Comparison of ENCODE assay signal across 18 mouse cellular contexts in genomic region chr9:96261101-96261500, GRCm38 (mm10).
A peak's percentile ranks its signal among the peaks of the same experiment; 100 is the strongest.
DNase-seq lines count a peak whose midpoint lies in the region; ATAC-seq lines count a peak whose summit lies in the region.
"Had no signal": no experiment of that assay in that cellular context is flagged by ENCODE, and none has a peak within 500 bp of the region (broad histone marks: within the 10 kb centered on the region; RNA-seq: fewer than 3 reads in every experiment).

No protein-coding gene starts in this region.

- peak overlapping the region; percentile 85 for H3K27ac ChIP-seq in midbrain, embryonic 10.5 days (replicated peaks)
- H3K27ac ChIP-seq in midbrain, embryonic 16.5 days (ENCODE audit: low read length): no peak overlapping the region
- H3K27ac ChIP-seq in hindbrain, embryonic 14.5 days: no peak overlapping the region
- no peak overlapping the region for H3K27ac ChIP-seq in midbrain, embryonic 13.5 days
- H3K27ac ChIP-seq: stomach, postnatal 0 days had no signal

- no peak overlapping the region for H3K4me2 ChIP-seq in midbrain, embryonic 16.5 days (ENCODE audit: low read length)
- peak overlapping the region; percentile 31 for H3K4me2 ChIP-seq in hindbrain, embryonic 14.5 days (replicated peaks)
- peak overlapping the region; percentile 48 for H3K4me2 ChIP-seq in midbrain, embryonic 13.5 days (replicated peaks)
- H3K4me2 ChIP-seq: lung, embryonic 14.5 days had no signal

- H3K4me1 ChIP-seq in erythroblast, embryonic 14.5 days (ENCODE audit: control insufficient read depth): peaks cover 62% of the 10 kb centered on the region
- H3K4me1 ChIP-seq in midbrain, embryonic 10.5 days: peaks cover 21% of the 10 kb centered on the region
- H3K4me1 ChIP-seq in midbrain, embryonic 16.5 days (ENCODE audit: control insufficient read depth, insufficient read depth, low read length): peaks cover 8% of the 10 kb centered on the region
- H3K4me1 ChIP-seq in hindbrain, embryonic 14.5 days (replicated peaks; ENCODE audit: control insufficient read depth, insufficient read depth, low read length): 0 out of 2 replicates have a peak, but pooled peaks cover 4% of the 10 kb centered on the region
- H3K4me1 ChIP-seq in midbrain, embryonic 13.5 days (replicated peaks): peaks cover 22% of the 10 kb centered on the region

- DNase-seq in midbrain, embryonic 10.5 days (ENCODE audit: low spot score): no peak
- DNase-seq in hindbrain, embryonic 14.5 days (ENCODE audit: low spot score): no peak
- DNase-seq in gastrocnemius, postnatal 4 days (ENCODE audit: low spot score in 2 of 2): no peak
- DNase-seq: adrenal gland, adult 8-10 months; cerebellum, adult 9-11 months; gastrocnemius, postnatal 36 days; kidney, postnatal 36 days; layer of hippocampus, postnatal 36 days; left cerebral cortex, postnatal 4 days; lung, embryonic 14.5 days; retina, postnatal 1 day had no signal

- no peaks in the 10 kb centered on the region for H3K9me3 ChIP-seq in erythroblast, embryonic 14.5 days (ENCODE audit: control insufficient read depth, low read length)
- no peaks in the 10 kb centered on the region for H3K9me3 ChIP-seq in midbrain, embryonic 10.5 days (replicated peaks)
- no peaks in the 10 kb centered on the region for H3K9me3 ChIP-seq in midbrain, embryonic 16.5 days (replicated peaks; ENCODE audit: control insufficient read depth, low read length, poor library complexity, severe bottlenecking)
- H3K9me3 ChIP-seq in hindbrain, embryonic 14.5 days (ENCODE audit: control insufficient read depth, low read length): no peaks in the 10 kb centered on the region
- no peaks in the 10 kb centered on the region for H3K9me3 ChIP-seq in midbrain, embryonic 13.5 days

- H3K36me3 ChIP-seq in erythroblast, embryonic 14.5 days (ENCODE audit: control insufficient read depth): peaks cover 59% of the 10 kb centered on the region
- peaks cover 14% of the 10 kb centered on the region for H3K36me3 ChIP-seq in midbrain, embryonic 10.5 days
- H3K36me3 ChIP-seq in midbrain, embryonic 16.5 days (ENCODE audit: control insufficient read depth, insufficient read depth, low read length): no peaks in the 10 kb centered on the region
- H3K36me3 ChIP-seq in hindbrain, embryonic 14.5 days (replicated peaks; ENCODE audit: control insufficient read depth, insufficient read depth): no peaks in the 10 kb centered on the region
- no peaks in the 10 kb centered on the region for H3K36me3 ChIP-seq in midbrain, embryonic 13.5 days

- 75% methylated on average over 4 of the region's 4 CpGs for WGBS in midbrain, embryonic 10.5 days
- WGBS in midbrain, embryonic 16.5 days: 62% methylated on average over 4 of the region's 4 CpGs
- 60% methylated on average over 4 of the region's 4 CpGs for WGBS in hindbrain, embryonic 14.5 days
- 66% methylated on average over 4 of the region's 4 CpGs for WGBS in midbrain, embryonic 13.5 days

- H3K9ac ChIP-seq in midbrain, embryonic 16.5 days (ENCODE audit: low read depth, low read length): no peak overlapping the region
- no peak overlapping the region for H3K9ac ChIP-seq in hindbrain, embryonic 14.5 days
- no peak overlapping the region for H3K9ac ChIP-seq in midbrain, embryonic 13.5 days (replicated peaks)
- H3K9ac ChIP-seq: lung, embryonic 14.5 days had no signal

- no peaks in the 10 kb centered on the region for H3K27me3 ChIP-seq in erythroblast, embryonic 14.5 days (ENCODE audit: control insufficient read depth)
- no peaks in the 10 kb centered on the region for H3K27me3 ChIP-seq in midbrain, embryonic 10.5 days (ENCODE audit: low read depth, poor library complexity, severe bottlenecking)
- H3K27me3 ChIP-seq in midbrain, embryonic 16.5 days (ENCODE audit: control insufficient read depth, insufficient read depth, low read depth, low read length): no peaks in the 10 kb centered on the region
- no peaks in the 10 kb centered on the region for H3K27me3 ChIP-seq in hindbrain, embryonic 14.5 days (ENCODE audit: control insufficient read depth, insufficient read depth, low read length)
- no peaks in the 10 kb centered on the region for H3K27me3 ChIP-seq in midbrain, embryonic 13.5 days

- ATAC-seq in erythroblast, adult 5-6 weeks (replicated peaks; ENCODE audit: low FRiP score, poor library complexity, severe bottlenecking): no peak
- no peak for ATAC-seq in midbrain, embryonic 16.5 days
- ATAC-seq in hindbrain, embryonic 14.5 days (ENCODE audit: low FRiP score): no peak
- no peak for ATAC-seq in midbrain, embryonic 13.5 days
- no peak for ATAC-seq in inflammation-experienced regulatory T-cells, adult 6 months
- ATAC-seq: intestine, embryonic 16.5 days had no signal

- H3K4me3 ChIP-seq in erythroblast, embryonic 14.5 days (replicated peaks): peak overlapping the region; percentile 64
- peak overlapping the region; percentile 56 for H3K4me3 ChIP-seq in midbrain, embryonic 10.5 days
- no peak overlapping the region for H3K4me3 ChIP-seq in midbrain, embryonic 16.5 days (ENCODE audit: low read depth, low read length)
- no peak overlapping the region for H3K4me3 ChIP-seq in hindbrain, embryonic 14.5 days (replicated peaks; ENCODE audit: low read length)
- peak overlapping the region; percentile 33 for H3K4me3 ChIP-seq in midbrain, embryonic 13.5 days (replicated peaks)

Comparison
In these comparisons a context has a peak if more than half of its experiments do, and no peak if none do; other contexts are left out.
1. H3K4me3 ChIP-seq: peak in erythroblast, embryonic 14.5 days (single experiment), midbrain, embryonic 10.5 days (single experiment) and midbrain, embryonic 13.5 days (single experiment); none in midbrain, embryonic 16.5 days (single experiment) and hindbrain, embryonic 14.5 days (single experiment).